Mouse (Mus musculus) embryonic fibroblast, embryonic 13.5 days (primary cell): Measurements from ENCODE around the gene Clca3a2.

ENCODE experiments used
- CTCF ChIP-seq: IDR thresholded peaks from 2 replicates; pipeline ENCODE4 v1.5.1; 2011; ENCODE audit warnings: mild to moderate bottlenecking, control low read depth, low read length, moderate library complexity, borderline replicate concordance; ENCODE audit not compliant: insufficient read depth
- POLR2A ChIP-seq: IDR thresholded peaks from 2 replicates; pipeline ENCODE4 v1.6.1; 2011; ENCODE audit warnings: low read depth, mild to moderate bottlenecking, control low read depth, low read length, moderate library complexity

DNA sequence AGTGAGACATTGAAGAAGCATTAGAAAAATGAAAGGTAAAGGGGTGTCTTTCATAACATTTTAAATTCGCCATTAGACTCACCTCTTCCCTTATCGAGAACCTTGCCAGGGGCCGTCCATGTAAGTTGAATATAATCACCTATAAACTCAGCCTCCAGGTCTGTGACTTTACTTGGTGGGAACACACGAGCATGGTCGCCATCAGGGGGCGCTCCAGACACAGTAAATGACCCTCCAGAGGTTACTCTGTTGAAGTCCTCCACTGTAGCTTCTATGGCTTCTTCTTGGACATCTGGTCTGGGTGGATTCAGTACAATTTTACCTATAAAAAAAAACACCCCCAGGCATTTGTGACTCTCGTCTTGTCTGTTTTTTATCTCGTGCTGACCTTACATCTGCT lies 17.4 kb downstream of the Clca3a2 start:
- TF ChIP-seq POLR2A (no peak), CTCF (peak; percentile 34; the same call in 1 of the 2 replicates)
